Mouse (Mus musculus) kidney, postnatal 4 days (tissue): ENCODE measurements around the gene Dusp15.

Experiments used
- DNase-seq, 2 experiments: peaks; one replicate each; pipeline ENCODE4 v3.0.0; 2021; ENCODE audit warnings: mixed read lengths in 2 of 2

Dusp15 gene

GRCm38 (mm10) chr2:152930276-152930675, 21.2 kb downstream of the Dusp15 start:
- peak; percentile 67 to 75 for DNase-seq

GRCm38 (mm10) chr2:152928988-152929370, 22.5 kb downstream of the Dusp15 start:
- DNase-seq: no peak

- peak; percentile 65 to 77 for DNase-seq
Observed at GRCm38 (mm10) chr2:152928219-152928987, 23.1 kb downstream of the Dusp15 start.

GRCm38 (mm10) chr2:152927371-152927770, 24.1 kb downstream of the Dusp15 start:
- DNase-seq: no peak

GRCm38 (mm10) chr2:152926896-152927295, 24.6 kb downstream of the Dusp15 start:
- DNase-seq: no peak

GRCm38 (mm10) chr2:152925189-152925872, 26.2 kb downstream of the Dusp15 start:
- peak; percentile 82 to 89 for DNase-seq

- no peak for DNase-seq
Observed at GRCm38 (mm10) chr2:152924543-152924942, 27.0 kb downstream of the Dusp15 start.

GRCm38 (mm10) chr2:152924128-152924527, 27.4 kb downstream of the Dusp15 start:
- no peak for DNase-seq

- no peak for DNase-seq
Observed at GRCm38 (mm10) chr2:152923621-152924020, 27.9 kb downstream of the Dusp15 start.

GRCm38 (mm10) chr2:152922376-152922775, 29.1 kb downstream of the Dusp15 start:
- DNase-seq: peak in 1 of 2 experiments; percentile 34

- no peak for DNase-seq
Observed at GRCm38 (mm10) chr2:152917671-152918070, 33.8 kb downstream of the Dusp15 start.

- no peak for DNase-seq
Observed at GRCm38 (mm10) chr2:152916111-152916510, 35.4 kb downstream of the Dusp15 start.

GRCm38 (mm10) chr2:152915453-152915852, 36.0 kb downstream of the Dusp15 start:
- no peak for DNase-seq

GRCm38 (mm10) chr2:152914310-152915120, 37.0 kb downstream of the Dusp15 start:
- DNase-seq: peak; percentile 88 to 91

GRCm38 (mm10) chr2:152913471-152913870, 38.0 kb downstream of the Dusp15 start:
- no peak for DNase-seq

GRCm38 (mm10) chr2:152911432-152911831, 40.1 kb downstream of the Dusp15 start:
- no peak for DNase-seq

GRCm38 (mm10) chr2:152911031-152911430, 40.5 kb downstream of the Dusp15 start, which contains the start of gene Mylk2:
Gene Mylk2 (plus strand): TSS chr2:152911352.
- no peak for DNase-seq

GRCm38 (mm10) chr2:152909848-152910247, 41.6 kb downstream of the Dusp15 start:
- DNase-seq: no peak

- no peak for DNase-seq
Observed at GRCm38 (mm10) chr2:152907114-152907943, 44.2 kb downstream of the Dusp15 start.

- no peak for DNase-seq
Observed at GRCm38 (mm10) chr2:152906274-152907037, 45.0 kb downstream of the Dusp15 start.

- no peak for DNase-seq
Observed at GRCm38 (mm10) chr2:152905036-152905829, 46.3 kb downstream of the Dusp15 start.
